Mouse (Mus musculus) central nervous system, embryonic 18 days (tissue): ENCODE results near the gene Olfr914. TPM values are rescaled to one million over a fixed set of nuclear protein-coding genes. Genes with fewer than 3 reads are reported as not detected.

Experiments
- polyA plus RNA-seq: library from polyadenylated mRNA; depleted of rRNA; stranded (reverse); fragments of >200 nt; gene quantifications from 2 replicates; pipeline ENCODE4 v1.2.3, GENCODE M21; 2012; rRNA removed

Olfr914 gene
- not detected in 2 replicates for polyA plus RNA-seq

GRCm38 (mm10) chr9:38604802-38605201 lies at the start of gene Olfr914:
Gene Olfr914, plus strand, starts transcription at chr9:38605102.

DNA sequence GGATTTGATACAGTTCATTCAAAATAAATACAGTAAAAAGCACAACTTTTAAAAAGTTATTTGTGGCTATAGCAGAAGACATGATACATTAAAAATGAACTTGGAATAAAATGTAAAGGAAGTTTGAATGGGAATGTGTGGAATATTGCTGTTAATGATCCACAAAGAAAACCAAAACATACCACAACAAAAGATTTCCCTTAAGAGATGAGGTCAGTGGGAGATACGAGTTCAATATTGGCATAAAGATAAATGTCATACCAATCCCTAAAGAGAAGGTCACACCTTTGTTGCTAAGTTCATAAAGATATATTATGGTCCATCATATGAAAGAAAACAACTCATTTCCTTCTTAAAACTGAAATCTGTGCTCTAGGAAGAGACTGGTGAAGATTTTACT lies 25.0 kb upstream of the Olfr914 start, which contains the start of gene Olfr912:
Gene Olfr912, plus strand, starts transcription at position 301 of the 400 bp plus-strand sequence.

GRCm38 (mm10) chr9:38592459-38592858 lies 12.4 kb upstream of the Olfr914 start, which contains the start of gene Olfr913:
Gene Olfr913, plus strand, starts transcription at chr9:38592759.

GRCm38 (mm10) chr9:38659775-38660174 lies 54.9 kb downstream of the Olfr914 start, which contains the start of gene Olfr916:
Gene Olfr916, minus strand, starts transcription at chr9:38659875.

Other genes with a start within 250 kb of the Olfr914 start
- not detected in 2 replicates for gene Olfr250, start 238.2 kb upstream of the Olfr914 start, polyA plus RNA-seq
- not detected in 2 replicates for gene Olfr251, start 228.0 kb upstream of the Olfr914 start, polyA plus RNA-seq
- not detected in 2 replicates for gene Olfr147, start 203.4 kb upstream of the Olfr914 start, polyA plus RNA-seq
- not detected in 2 replicates for gene Olfr901, start 175.6 kb upstream of the Olfr914 start, polyA plus RNA-seq
- gene Olfr902, start 157.4 kb upstream of the Olfr914 start, polyA plus RNA-seq = not detected in 2 replicates
- not detected in 2 replicates for gene Olfr904, start 142.0 kb upstream of the Olfr914 start, polyA plus RNA-seq
- gene Olfr905, start 134.0 kb upstream of the Olfr914 start, polyA plus RNA-seq = not detected in 2 replicates
- gene Olfr906, start 118.0 kb upstream of the Olfr914 start, polyA plus RNA-seq = not detected in 2 replicates
- not detected in 2 replicates for gene Olfr907, start 109.3 kb upstream of the Olfr914 start, polyA plus RNA-seq
- not detected in 2 replicates for gene Olfr911-ps1, start 83.5 kb upstream of the Olfr914 start, polyA plus RNA-seq
- not detected in 2 replicates for gene Olfr910, start 67.3 kb upstream of the Olfr914 start, polyA plus RNA-seq
- gene Olfr912, start 24.9 kb upstream of the Olfr914 start, polyA plus RNA-seq = not detected in 2 replicates
- gene Olfr913, start 12.3 kb upstream of the Olfr914 start, polyA plus RNA-seq = not detected in 2 replicates
- gene Olfr916, start 54.8 kb downstream of the Olfr914 start, polyA plus RNA-seq = not detected in 2 replicates
- gene Olfr917, start 60.7 kb downstream of the Olfr914 start, polyA plus RNA-seq = not detected in 2 replicates
- gene Olfr918, start 69.5 kb downstream of the Olfr914 start, polyA plus RNA-seq = not detected in 2 replicates
- gene Olfr919, start 98.6 kb downstream of the Olfr914 start, polyA plus RNA-seq = not detected in 2 replicates
- 4.7 and 6.2 TPM in 2 replicates for gene Vwa5a, start 113.2 kb downstream of the Olfr914 start, polyA plus RNA-seq
- gene Olfr920, start 147.2 kb downstream of the Olfr914 start, polyA plus RNA-seq = 0.03 and 0.05 TPM in 2 replicates
- not detected in 2 replicates for gene Olfr921, start 168.0 kb downstream of the Olfr914 start, polyA plus RNA-seq
- gene Olfr922, start 209.5 kb downstream of the Olfr914 start, polyA plus RNA-seq = not detected in 2 replicates
- not detected in 2 replicates for gene Olfr923, start 221.4 kb downstream of the Olfr914 start, polyA plus RNA-seq
- gene Olfr924, start 239.3 kb downstream of the Olfr914 start, polyA plus RNA-seq = not detected in 2 replicates
- gene Olfr26, start 250.0 kb downstream of the Olfr914 start, polyA plus RNA-seq = not detected in 2 replicates